26 mouse cellular contexts compared by ENCODE assay signal in the genomic region with DNA sequence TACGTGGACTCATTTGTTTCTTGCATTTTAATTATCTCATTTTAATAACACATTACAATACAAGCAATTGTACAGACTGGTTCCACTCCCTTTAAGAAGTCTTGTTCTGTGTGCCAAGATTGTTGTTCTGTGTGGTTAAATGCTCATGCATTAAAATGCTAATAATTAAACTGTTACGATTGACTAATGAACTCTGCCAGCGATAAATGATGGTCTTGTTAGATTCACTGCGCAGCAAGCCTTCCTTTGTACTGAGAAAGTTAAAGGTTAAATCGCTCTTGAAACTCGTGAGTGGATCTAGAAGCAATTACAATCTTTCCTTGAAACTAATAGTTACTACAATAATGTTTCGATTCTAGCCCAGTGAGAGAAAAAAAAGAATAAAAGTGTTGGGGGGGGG.
DNase-seq lines count a peak whose midpoint lies in the region; ATAC-seq lines count a peak whose summit lies in the region.
"Had no signal": no experiment of that assay in that cellular context is flagged by ENCODE, and none has a peak within 500 bp of the region (broad histone marks: within the 10 kb centered on the region; RNA-seq: fewer than 3 reads in every experiment).

No protein-coding gene starts in this region.

- no peaks in the 10 kb centered on the region for H3K9me3 ChIP-seq in kidney, embryonic 15.5 days (replicated peaks)
- H3K9me3 ChIP-seq: embryonic facial prominence, embryonic 10.5 days; embryonic facial prominence, embryonic 13.5 days; forebrain, embryonic 12.5 days; heart, embryonic 10.5 days; hindbrain, embryonic 12.5 days; hindbrain, embryonic 15.5 days had no signal

- no peak; the same call in 1 of the 2 replicates for ATAC-seq in kidney, embryonic 15.5 days (replicated peaks; ENCODE audit: low FRiP score)
- ATAC-seq: CD4-positive, CD25-positive, alpha-beta regulatory T cell, adult 4 months; forebrain, postnatal 0 days had no signal

- no peak overlapping the region for H3K9ac ChIP-seq in kidney, embryonic 15.5 days
- H3K9ac ChIP-seq: embryonic facial prominence, embryonic 13.5 days; forebrain, embryonic 12.5 days; forebrain, postnatal 0 days; hindbrain, embryonic 12.5 days; hindbrain, embryonic 15.5 days had no signal

- H3K4me2 ChIP-seq in kidney, embryonic 15.5 days, result no peak overlapping the region
- H3K4me2 ChIP-seq: embryonic facial prominence, embryonic 13.5 days; forebrain, embryonic 12.5 days; hindbrain, embryonic 12.5 days; hindbrain, embryonic 15.5 days had no signal

- H3K27ac ChIP-seq in kidney, embryonic 15.5 days, result peak overlapping the region; percentile 78
- H3K27ac ChIP-seq: embryonic facial prominence, embryonic 10.5 days; embryonic facial prominence, embryonic 13.5 days; forebrain, embryonic 12.5 days; heart, adult 2 months; heart, embryonic 10.5 days; hindbrain, embryonic 12.5 days; hindbrain, embryonic 15.5 days had no signal

- H3K4me3 ChIP-seq in kidney, embryonic 15.5 days (replicated peaks), result no peak overlapping the region
- H3K4me3 ChIP-seq: embryonic facial prominence, embryonic 10.5 days; embryonic facial prominence, embryonic 13.5 days; erythroblast, embryonic 14.5 days; forebrain, embryonic 12.5 days; heart, adult 2 months; heart, embryonic 10.5 days; hindbrain, embryonic 12.5 days; hindbrain, embryonic 15.5 days had no signal

- no peaks in the 10 kb centered on the region for H3K27me3 ChIP-seq in kidney, embryonic 15.5 days
- H3K27me3 ChIP-seq: embryonic facial prominence, embryonic 13.5 days; hindbrain, embryonic 12.5 days; hindbrain, embryonic 15.5 days had no signal

- H3K36me3 ChIP-seq in kidney, embryonic 15.5 days, result no peaks in the 10 kb centered on the region
- H3K36me3 ChIP-seq: embryonic facial prominence, embryonic 10.5 days; embryonic facial prominence, embryonic 13.5 days; forebrain, embryonic 12.5 days; heart, embryonic 10.5 days; hindbrain, embryonic 12.5 days; hindbrain, embryonic 15.5 days had no signal

- H3K4me1 ChIP-seq in kidney, embryonic 15.5 days, result 0 out of 2 replicates have a peak, but pooled peaks cover 16% of the 10 kb centered on the region
- H3K4me1 ChIP-seq: embryonic facial prominence, embryonic 10.5 days; embryonic facial prominence, embryonic 13.5 days; forebrain, embryonic 12.5 days; heart, embryonic 10.5 days; hindbrain, embryonic 12.5 days; hindbrain, embryonic 15.5 days had no signal

- 55% methylated on average over 7 of the region's 7 CpGs for WGBS in kidney, embryonic 15.5 days

- DNase-seq in kidney, adult 11 months, result peak; percentile 19
- DNase-seq in kidney, postnatal 4 days, result no peak
- peak; percentile 78 for DNase-seq in kidney, adult 9 months
- DNase-seq in kidney, adult 18-20 months, result no peak
- peak; percentile 40 for DNase-seq in kidney, postnatal 14 days
- no peak for DNase-seq in frontal cortex, postnatal 10 days (ENCODE audit: low spot score in 2 of 2)
- no peak for DNase-seq in spleen, adult 12 weeks (ENCODE audit: low spot score)
- DNase-seq: adrenal gland, adult 2 months; adrenal gland, postnatal 14 days; cerebellum, adult 11-12 months; cerebellum, adult 8-10 months; cerebellum, postnatal 10 days; cerebellum, postnatal 36 days; embryo, embryonic 11 days; forebrain, postnatal 0 days; gastrocnemius, postnatal 25 days; heart, adult 2 months had no signal

Comparison
In these comparisons a context has a peak if more than half of its experiments do, and no peak if none do; other contexts are left out.
1. DNase-seq: peak in kidney, adult 11 months (single experiment), kidney, adult 9 months (single experiment) and kidney, postnatal 14 days (single experiment); none in kidney, postnatal 4 days (0 of 2), kidney, adult 18-20 months (single experiment), frontal cortex, postnatal 10 days (0 of 2) and spleen, adult 12 weeks (single experiment).